Mouse (Mus musculus): ENCODE measurements around the gene Apaf1. TPM values are rescaled to one million over a fixed set of nuclear protein-coding genes. Genes with fewer than 3 reads are reported as not detected.

Apaf1 gene
- polyA plus RNA-seq, 1 experiment from 2014 or later = 35.9 TPM

- H3K4me1 ChIP-seq = peaks cover 29% of the 10 kb centered on the region
- H3K9ac ChIP-seq = no peak overlapping the region
- H3K27ac ChIP-seq = no peak overlapping the region
- H3K27me3 ChIP-seq = peaks cover 40% of the 10 kb centered on the region
- no peaks in the 10 kb centered on the region for H3K9me3 ChIP-seq (replicated peaks)
- H3K4me2 ChIP-seq (replicated peaks) = no peak overlapping the region
- ATAC-seq (ENCODE audit: low FRiP score) = no peak
- no peaks in the 10 kb centered on the region for H3K36me3 ChIP-seq
- H3K4me3 ChIP-seq = no peak overlapping the region
- 44% methylated on average over 14 of the region's 14 CpGs for WGBS
These were observed 116.8 kb downstream of the Apaf1 start for GRCm38 (mm10) chr10:90965671-90966315.

- peaks cover 32% of the 10 kb centered on the region for H3K27me3 ChIP-seq
- WGBS = 21% methylated on average over 9 of the region's 9 CpGs
- no peaks in the 10 kb centered on the region for H3K9me3 ChIP-seq (replicated peaks)
- H3K4me2 ChIP-seq (replicated peaks) = no peak overlapping the region
- H3K4me3 ChIP-seq = no peak overlapping the region
- H3K36me3 ChIP-seq = no peaks in the 10 kb centered on the region
- H3K4me1 ChIP-seq = peaks cover 24% of the 10 kb centered on the region
- no peak overlapping the region; the same call in 1 of the 2 replicates for H3K9ac ChIP-seq
- no peak overlapping the region for H3K27ac ChIP-seq
- no peak for ATAC-seq (ENCODE audit: low FRiP score)
These were observed 118.1 kb downstream of the Apaf1 start for GRCm38 (mm10) chr10:90964511-90964910.

GRCm38 (mm10) chr10:90960374-90960773 lies 122.2 kb downstream of the Apaf1 start:
- WGBS = 73% methylated on average over 7 of the region's 7 CpGs

GRCm38 (mm10) chr10:90953821-90954220 lies 128.7 kb downstream of the Apaf1 start:
- WGBS = 86% methylated on average over 6 of the region's 6 CpGs

More at GRCm38 (mm10) chr10:90960374-90960773, 122.2 kb downstream of the Apaf1 start:
- no peak overlapping the region for H3K27ac ChIP-seq
- H3K4me3 ChIP-seq = no peak overlapping the region
- H3K9me3 ChIP-seq (replicated peaks) = no peaks in the 10 kb centered on the region
- no peaks in the 10 kb centered on the region for H3K36me3 ChIP-seq
- 0 out of 2 replicates have a peak, but pooled peaks cover 2% of the 10 kb centered on the region for H3K27me3 ChIP-seq
- no peak overlapping the region for H3K9ac ChIP-seq
- H3K4me1 ChIP-seq = peaks cover 8% of the 10 kb centered on the region
- ATAC-seq (ENCODE audit: low FRiP score) = no peak
- H3K4me2 ChIP-seq (replicated peaks) = no peak overlapping the region

GRCm38 (mm10) chr10:90953103-90953709 lies 129.4 kb downstream of the Apaf1 start:
- 89% methylated on average over 15 of the region's 15 CpGs for WGBS
- no peaks in the 10 kb centered on the region for H3K36me3 ChIP-seq
- H3K4me3 ChIP-seq = no peak overlapping the region
- no peak overlapping the region for H3K27ac ChIP-seq
- no peaks in the 10 kb centered on the region for H3K9me3 ChIP-seq (replicated peaks)
- ATAC-seq (ENCODE audit: low FRiP score) = no peak
- no peaks in the 10 kb centered on the region for H3K4me1 ChIP-seq
- H3K4me2 ChIP-seq (replicated peaks) = no peak overlapping the region
- H3K27me3 ChIP-seq = no peaks in the 10 kb centered on the region
- H3K9ac ChIP-seq = no peak overlapping the region

More at GRCm38 (mm10) chr10:90953821-90954220, 128.7 kb downstream of the Apaf1 start:
- no peak for ATAC-seq (ENCODE audit: low FRiP score)
- H3K4me1 ChIP-seq = no peaks in the 10 kb centered on the region
- no peaks in the 10 kb centered on the region for H3K36me3 ChIP-seq
- H3K4me2 ChIP-seq (replicated peaks) = no peak overlapping the region
- H3K4me3 ChIP-seq = no peak overlapping the region
- no peak overlapping the region for H3K27ac ChIP-seq
- H3K9me3 ChIP-seq (replicated peaks) = no peaks in the 10 kb centered on the region
- H3K27me3 ChIP-seq = no peaks in the 10 kb centered on the region
- H3K9ac ChIP-seq = no peak overlapping the region

GRCm38 (mm10) chr10:90947608-90948373 lies 134.8 kb downstream of the Apaf1 start:
- H3K4me1 ChIP-seq = no peaks in the 10 kb centered on the region
- no peak overlapping the region for H3K4me2 ChIP-seq (replicated peaks)
- no peak overlapping the region for H3K27ac ChIP-seq
- H3K4me3 ChIP-seq = no peak overlapping the region
- H3K9me3 ChIP-seq (replicated peaks) = no peaks in the 10 kb centered on the region
- no peaks in the 10 kb centered on the region for H3K27me3 ChIP-seq
- 89% methylated on average over 18 of the region's 18 CpGs for WGBS
- 0 out of 2 replicates have a peak, but pooled peaks cover 3% of the 10 kb centered on the region for H3K36me3 ChIP-seq
- no peak overlapping the region for H3K9ac ChIP-seq
- no peak for ATAC-seq (ENCODE audit: low FRiP score)

GRCm38 (mm10) chr10:90947043-90947442 lies 135.5 kb downstream of the Apaf1 start:
- no peak overlapping the region for H3K27ac ChIP-seq
- 0 out of 2 replicates have a peak, but pooled peaks cover 3% of the 10 kb centered on the region for H3K36me3 ChIP-seq
- no peak overlapping the region for H3K4me3 ChIP-seq
- no peak overlapping the region for H3K4me2 ChIP-seq (replicated peaks)
- no peaks in the 10 kb centered on the region for H3K4me1 ChIP-seq
- H3K27me3 ChIP-seq = no peaks in the 10 kb centered on the region
- ATAC-seq (ENCODE audit: low FRiP score) = no peak
- no peak overlapping the region for H3K9ac ChIP-seq
- 91% methylated on average over 6 of the region's 6 CpGs for WGBS
- no peaks in the 10 kb centered on the region for H3K9me3 ChIP-seq (replicated peaks)

GRCm38 (mm10) chr10:90942001-90942700 lies 140.4 kb downstream of the Apaf1 start:
- WGBS = 86% methylated on average over 14 of the region's 14 CpGs
- no peak overlapping the region for H3K27ac ChIP-seq
- no peak overlapping the region for H3K9ac ChIP-seq
- no peak overlapping the region for H3K4me3 ChIP-seq
- no peaks in the 10 kb centered on the region for H3K9me3 ChIP-seq (replicated peaks)
- no peaks in the 10 kb centered on the region for H3K4me1 ChIP-seq
- ATAC-seq (ENCODE audit: low FRiP score) = no peak
- 0 out of 2 replicates have a peak, but pooled peaks cover 3% of the 10 kb centered on the region for H3K36me3 ChIP-seq
- H3K27me3 ChIP-seq = no peaks in the 10 kb centered on the region
- no peak overlapping the region for H3K4me2 ChIP-seq (replicated peaks)

- WGBS = 78% methylated on average over 15 of the region's 15 CpGs
- Histone ChIP-seq H3K36me3 (0 out of 2 replicates have a peak, but pooled peaks cover 3% of the 10 kb centered on the region), H3K4me1 (no peaks in the 10 kb centered on the region), H3K27me3 (no peaks in the 10 kb centered on the region), H3K4me3 (no peak overlapping the region), H3K4me2 (replicated peaks) (no peak overlapping the region), H3K27ac (no peak overlapping the region), H3K9ac (no peak overlapping the region), H3K9me3 (replicated peaks) (no peaks in the 10 kb centered on the region)
- ATAC-seq (ENCODE audit: low FRiP score) = no peak
These were observed 141.7 kb downstream of the Apaf1 start for GRCm38 (mm10) chr10:90940521-90941520.
